Mouse (Mus musculus): ENCODE data around the gene Dennd1b.

- TF ChIP-seq CTCF (IDR thresholded peaks at IDR 0.05; ENCODE audit: extremely low read depth, insufficient read depth, insufficient read length, insufficient replicate concordance) (no peak), POLR2A (IDR thresholded peaks at IDR 0.05; ENCODE audit: low read depth, low read length) (no peak)
Measured at GRCm38 (mm10) chr1:139021298-139021697, 58.1 kb downstream of the Dennd1b start.
